Mouse (Mus musculus): ENCODE measurements at regions not wholly inside any gene's neighbourhood (a gene's known extent, or its start where the extent isn't known, plus 50 kb on each side); places are given as distances from the start of the nearest gene placed in this dataset.

GRCm38 (mm10) chr10:38875667-38876245 lies 54.2 kb upstream of the Rfpl4b start:
- DNase-seq: peak; percentile 54

- no peak for DNase-seq
Measured at GRCm38 (mm10) chr10:38879271-38879670, 57.7 kb upstream of the Rfpl4b start.

GRCm38 (mm10) chr10:38880642-38881187 lies 59.1 kb upstream of the Rfpl4b start:
- peak; percentile 4 for DNase-seq

DNA sequence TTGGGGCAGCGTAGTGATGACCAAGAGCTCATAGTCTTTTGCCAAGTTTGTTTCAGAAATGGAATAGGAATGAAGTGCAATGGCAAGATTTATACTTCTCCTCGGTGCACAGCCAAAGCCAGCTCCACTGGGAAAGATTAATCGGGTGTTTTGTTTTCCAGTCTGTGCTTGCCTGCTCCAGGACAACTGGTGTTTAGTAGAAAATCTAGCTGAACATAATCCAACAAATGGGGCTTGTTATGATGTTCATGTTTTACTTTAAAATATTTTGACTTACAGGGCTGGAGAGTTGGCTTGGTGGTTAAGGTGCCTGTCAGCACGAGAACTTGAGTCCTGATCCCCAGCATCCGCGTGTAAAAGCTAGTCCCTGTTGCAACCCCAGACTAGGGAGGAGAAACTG lies 60.6 kb upstream of the Rfpl4b start:
- no peak for DNase-seq

GRCm38 (mm10) chr10:38883816-38884599 lies 62.4 kb upstream of the Rfpl4b start:
- no peak for DNase-seq

DNA sequence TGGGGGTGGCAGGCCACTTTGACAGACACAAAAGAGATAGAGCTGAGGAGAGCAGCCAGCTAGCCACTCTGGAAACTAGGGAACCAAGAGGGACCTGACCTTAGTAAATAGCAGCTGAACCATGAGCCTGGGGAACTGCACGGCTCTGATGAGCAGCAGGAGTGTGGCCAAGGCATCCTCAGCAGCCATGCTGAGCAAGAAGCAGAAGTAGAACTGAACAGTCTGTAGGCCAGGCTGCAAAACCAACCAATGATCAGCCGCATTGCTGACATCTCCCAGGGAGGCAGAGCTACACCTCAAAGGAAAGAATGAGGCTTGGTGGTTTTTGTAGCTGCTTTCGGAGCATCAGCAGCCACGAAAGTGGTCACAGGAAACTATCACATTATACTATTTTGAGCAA lies 63.1 kb upstream of the Rfpl4b start:
- no peak for DNase-seq

GRCm38 (mm10) chr10:38886441-38886840 lies 64.9 kb upstream of the Rfpl4b start:
- no peak for DNase-seq

DNA sequence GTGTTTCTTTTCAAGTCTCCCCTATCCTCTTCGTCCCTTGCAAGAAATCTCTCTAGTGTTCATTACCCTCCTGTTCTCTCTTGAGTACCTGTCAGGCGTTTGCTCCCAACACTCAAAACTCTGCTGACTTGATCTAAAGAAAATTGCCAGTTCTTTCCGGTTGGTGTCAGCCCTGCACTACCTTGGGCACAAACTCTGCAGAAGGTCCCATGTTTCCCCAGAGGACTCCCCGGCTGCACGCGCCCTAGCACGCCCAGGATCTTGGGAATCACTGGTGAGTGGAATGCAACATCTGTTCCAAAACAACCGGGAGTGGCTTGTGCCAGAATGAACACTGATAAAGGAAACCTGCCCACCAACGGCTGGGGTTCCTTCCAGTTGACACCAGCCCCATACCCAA lies 66.3 kb upstream of the Rfpl4b start:
- no peak for DNase-seq

GRCm38 (mm10) chr10:38894706-38895105 lies 70.6 kb upstream of the Lama4 start:
- DNase-seq: no peak

DNA sequence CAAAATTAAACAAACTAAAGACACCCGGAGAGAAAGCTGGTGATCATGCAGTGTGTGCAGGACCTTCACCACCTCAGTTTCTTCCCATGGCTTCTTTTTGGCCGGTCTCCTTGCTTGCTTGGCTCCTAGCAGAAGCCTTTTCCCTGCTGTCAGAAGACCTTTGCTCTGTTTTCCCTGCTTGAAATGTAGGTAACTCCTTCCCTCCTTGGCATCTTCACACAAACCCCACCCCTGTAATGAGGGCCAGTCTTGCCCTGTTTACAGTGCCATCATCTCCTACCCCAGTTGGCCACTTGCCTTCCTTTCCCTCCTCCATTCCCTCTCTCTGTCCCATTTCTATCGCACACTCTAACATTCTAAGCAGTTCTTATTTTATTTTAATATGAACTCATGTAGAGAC lies 69.7 kb upstream of the Lama4 start:
- DNase-seq: no peak

DNA sequence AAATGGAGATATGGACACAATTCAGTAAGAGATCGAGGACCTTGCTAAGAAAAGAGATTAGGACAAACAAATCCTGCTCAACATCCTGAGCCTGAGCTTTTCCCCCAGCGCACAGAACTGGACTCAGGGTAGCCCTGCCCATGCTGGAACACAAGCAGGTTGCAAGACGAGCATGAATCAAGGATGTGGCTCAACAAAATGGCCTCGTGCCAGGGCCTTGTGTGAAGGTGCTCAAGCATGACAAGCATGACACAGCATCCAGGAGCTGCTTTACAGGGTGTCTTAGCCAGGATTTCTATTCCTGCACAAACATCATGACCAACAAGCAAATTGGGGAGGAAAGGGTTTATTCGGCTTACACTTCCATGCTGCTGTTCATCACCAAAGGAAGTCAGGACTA lies 67.7 kb upstream of the Lama4 start:
- DNase-seq: no peak

- DNase-seq: peak; percentile 14
Measured at GRCm38 (mm10) chr10:38906121-38906520, 59.2 kb upstream of the Lama4 start.

GRCm38 (mm10) chr10:38907835-38908234 lies 57.5 kb upstream of the Lama4 start:
- DNase-seq: no peak

GRCm38 (mm10) chr10:38908277-38908676 lies 57.0 kb upstream of the Lama4 start:
- peak; percentile 25 for DNase-seq

DNA sequence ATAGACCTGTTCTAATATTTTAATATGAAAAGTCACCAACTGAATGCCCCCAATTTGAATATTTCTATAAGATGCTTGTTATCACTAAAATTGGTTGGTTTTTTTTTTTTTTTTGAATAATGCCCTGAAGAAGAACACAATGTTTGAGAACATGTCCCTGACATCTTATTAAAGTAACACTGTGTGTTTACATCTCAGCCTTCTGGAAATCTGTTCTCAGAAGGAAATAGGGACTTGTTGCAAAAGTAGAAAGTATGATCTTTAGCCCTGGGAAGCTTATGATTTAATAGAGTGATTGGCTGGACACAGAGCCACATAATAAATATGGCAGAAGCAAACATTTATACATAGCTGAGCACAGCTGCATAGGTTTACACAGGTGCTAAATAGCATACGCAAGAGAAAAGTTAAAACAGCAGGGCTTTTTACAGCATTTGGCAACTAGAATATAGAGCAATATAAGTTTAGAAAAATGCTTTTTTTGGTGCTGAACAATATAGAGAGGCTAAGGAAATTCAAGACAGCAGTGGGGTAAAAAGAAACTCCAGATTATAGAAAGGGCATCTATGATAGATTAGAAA lies 56.1 kb upstream of the Lama4 start:
- DNase-seq: no peak

DNA sequence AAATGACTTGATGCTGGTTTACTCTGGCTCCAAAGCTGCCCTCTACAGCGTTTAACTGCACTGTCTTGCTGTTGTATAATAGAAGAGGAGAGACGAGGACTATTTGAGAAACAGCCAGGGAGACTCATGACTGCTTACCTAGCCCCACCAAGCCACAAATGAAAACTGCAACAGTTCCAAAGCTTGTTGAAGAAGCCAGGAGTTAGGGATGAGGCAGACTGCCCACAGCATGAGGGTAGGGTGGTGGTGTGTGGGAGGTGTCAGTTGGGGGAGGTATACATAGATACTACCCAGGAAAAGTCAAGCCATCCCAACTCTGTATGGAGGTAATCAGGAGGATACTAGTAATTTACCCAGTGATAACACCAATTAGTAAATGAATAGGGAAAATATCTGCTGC lies 55.5 kb upstream of the Lama4 start:
- DNase-seq: no peak

DNA sequence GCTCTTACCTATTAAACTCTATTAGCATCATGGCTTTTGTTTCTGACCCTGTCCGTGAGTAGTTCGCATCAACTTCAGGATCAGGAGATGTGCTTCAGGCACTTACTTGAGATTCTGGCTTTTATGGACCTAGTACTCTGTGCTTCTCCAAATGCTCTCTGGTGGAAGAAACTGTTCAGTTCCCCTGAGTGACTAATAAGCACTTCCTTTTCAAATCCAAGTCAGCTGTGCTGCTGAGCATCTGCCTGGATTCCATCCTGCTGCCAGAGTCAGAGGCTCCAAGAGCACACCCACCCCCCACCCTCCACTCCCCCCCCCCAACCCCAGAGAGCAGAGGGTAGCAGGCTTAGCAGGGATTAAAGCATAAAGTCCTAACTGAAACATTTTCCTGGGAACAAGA lies 52.3 kb upstream of the Lama4 start:
- DNase-seq: no peak
